Mouse (Mus musculus): Measurements from ENCODE around the gene Rfng.
A peak's percentile ranks its signal among the peaks of the same experiment; 100 is the strongest.

- TF ChIP-seq POLR2A (IDR thresholded peaks at IDR 0.05; ENCODE audit: low read depth, low read length) (no peak), CTCF (conservative IDR thresholded peaks at IDR 0.05 in 1 of 2, IDR thresholded peaks at IDR 0.05 in 1 of 2; ENCODE audit: low read depth in 2 of 2, low read length in 2 of 2) (0 out of 4 replicates have a peak, but pooled peaks of 1 of the 2 experiments have one; percentile 7), UBTF (IDR thresholded peaks at IDR 0.05; ENCODE audit: low read depth, low read length) (no peak), SMC3 (IDR thresholded peaks at IDR 0.05; ENCODE audit: low read depth, low read length) (no peak), MEF2A (IDR thresholded peaks at IDR 0.05; ENCODE audit: borderline replicate concordance, low read depth, low read length) (no peak), MAFK (IDR thresholded peaks at IDR 0.05; ENCODE audit: insufficient replicate concordance, low read length) (no peak)
Measured at GRCm38 (mm10) chr11:120799316-120799890, 15.4 kb upstream of the Rfng start.

Data from CH12.LX (cell line).